Mouse (Mus musculus) small intestine, adult 2 months (tissue): ENCODE measurements around the gene Hoxb5.
A peak's percentile ranks its signal among the peaks of the same experiment; 100 is the strongest.

Source experiments
- CTCF ChIP-seq: fragments of 200-500 bp; IDR thresholded peaks from 2 replicates; pipeline ENCODE4 v1.5.1; 2012; ENCODE audit warnings: low read depth, mild to moderate bottlenecking, control low read depth, inconsistent platforms, low read length, moderate library complexity, mixed read lengths; ENCODE audit not compliant: insufficient replicate concordance, insufficient read length; ENCODE audit errors: extremely low read depth
- POLR2A ChIP-seq: fragments of 200-500 bp; IDR thresholded peaks from 2 replicates; pipeline ENCODE4 v1.6.1; 2012; ENCODE audit warnings: low read depth, mild to moderate bottlenecking, control low read depth, inconsistent platforms, low read length, moderate library complexity

GRCm38 (mm10) chr11:96261323-96261890, 41.7 kb upstream of the Hoxb5 start:
- peak; percentile 66 for TF ChIP-seq CTCF
- no peak for TF ChIP-seq POLR2A
